ENCODE assay signal across 16 mouse cellular contexts in genomic region chr13:39968349-39969016, GRCm38 (mm10).
"Had no signal": no experiment of that assay in that cellular context is flagged by ENCODE, and none has a peak within 500 bp of the region (broad histone marks: within the 10 kb centered on the region; RNA-seq: fewer than 3 reads in every experiment).

No protein-coding gene starts in this region.

- H3K4me1 ChIP-seq: liver, embryonic 13.5 days had no signal

- H3K4me2 ChIP-seq: liver, embryonic 13.5 days; midbrain, embryonic 11.5 days had no signal

- H3K36me3 ChIP-seq: liver, embryonic 13.5 days had no signal

- H3K9ac ChIP-seq: liver, embryonic 13.5 days had no signal

- H3K9me3 ChIP-seq: liver, embryonic 13.5 days had no signal

- H3K27ac ChIP-seq: layer of hippocampus, adult 2 months; left cerebral cortex, adult 2 months; liver, embryonic 13.5 days had no signal

- H3K27me3 ChIP-seq: liver, embryonic 13.5 days had no signal

- H3K4me3 ChIP-seq: layer of hippocampus, adult 2 months; left cerebral cortex, adult 2 months; liver, embryonic 13.5 days had no signal

- DNase-seq: kidney, adult 18-20 months; kidney, adult 9 months; kidney, postnatal 14 days; layer of hippocampus, adult 9-11 months; layer of hippocampus, postnatal 36 days; liver; liver, embryonic 13.5 days; lung, adult 2 months; lung, postnatal 14 days; lung, postnatal 4 days; midbrain, embryonic 14.5 days; thymus, adult 18-20 months; thymus, postnatal 36 days had no signal
